ENCODE assay signal across 8 mouse cellular contexts in the genomic region with DNA sequence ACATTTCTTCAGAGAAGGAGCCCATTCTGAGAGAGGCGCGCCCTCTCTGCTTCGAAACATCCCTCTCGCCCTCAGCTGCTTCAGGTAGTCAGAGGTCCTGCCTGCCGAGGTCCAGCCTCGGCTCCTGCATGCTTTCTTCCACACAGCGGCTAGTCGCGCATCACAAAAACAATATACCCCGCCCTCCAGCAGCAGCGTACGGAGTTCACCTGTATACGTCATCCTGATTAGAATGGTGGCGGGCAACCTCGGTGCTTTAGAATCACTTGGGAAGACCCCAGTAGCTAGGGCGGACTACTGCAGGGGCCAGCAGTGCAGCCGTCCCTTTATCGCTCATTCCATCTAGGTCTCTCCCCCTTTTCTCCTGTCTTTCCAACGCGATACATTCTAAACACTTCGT. TPM values are rescaled to one million over a fixed set of nuclear protein-coding genes. Genes with fewer than 3 reads are reported as not detected.
DNase-seq lines count a peak whose midpoint lies in the region; ATAC-seq and TF ChIP-seq lines count a peak whose summit lies in the region.

No protein-coding gene starts in this region.

- WGBS in embryonic facial prominence, embryonic 15.5 days, result 5% methylated on average over 21 of the region's 21 CpGs

- intact Hi-C loops in gastrocnemius, adult 2 months (cut with DNase I), result no loop called here
- intact Hi-C loops in gastrocnemius, postnatal 36 days (cut with DNase I), result no loop called here
- intact Hi-C loops in left cerebral cortex, postnatal 25 days (cut with DNase I), result no loop called here

- peak overlapping the region; percentile 65; the same call in 1 of the 2 replicates for H3K27ac ChIP-seq in gastrocnemius, adult 2 months
- H3K27ac ChIP-seq in ES-Bruce4 (ENCODE audit: insufficient read depth, low read length), result no peak overlapping the region
- peak overlapping the region; percentile 51; the same call in 1 of the 2 replicates for H3K27ac ChIP-seq in embryonic facial prominence, embryonic 15.5 days (replicated peaks)

- no peaks in the 10 kb centered on the region for H3K4me1 ChIP-seq in ES-Bruce4 (ENCODE audit: control insufficient read depth, insufficient read depth, low read length)
- H3K4me1 ChIP-seq in embryonic facial prominence, embryonic 15.5 days, result peaks cover 17% of the 10 kb centered on the region

- peak overlapping the region; percentile 63 for H3K4me3 ChIP-seq in gastrocnemius, adult 2 months
- H3K4me3 ChIP-seq in ES-Bruce4 (ENCODE audit: low read depth, low read length), result peak overlapping the region; percentile 21
- H3K4me3 ChIP-seq in embryonic facial prominence, embryonic 15.5 days (replicated peaks), result peak overlapping the region; percentile 43

- H3K4me2 ChIP-seq in embryonic facial prominence, embryonic 15.5 days (replicated peaks), result peak overlapping the region; percentile 72

- H3K27me3 ChIP-seq in ES-Bruce4 (ENCODE audit: control insufficient read depth, insufficient read depth, low read length, poor library complexity, severe bottlenecking), result no peaks in the 10 kb centered on the region
- H3K27me3 ChIP-seq in embryonic facial prominence, embryonic 15.5 days, result peaks cover 21% of the 10 kb centered on the region; the same call in 1 of the 2 replicates

- no peak for DNase-seq in gastrocnemius, adult 2 months
- no peak for DNase-seq in gastrocnemius, postnatal 36 days
- DNase-seq in left cerebral cortex, postnatal 25 days (ENCODE audit: low spot score in 2 of 2), result peak; percentile 45 to 58
- DNase-seq in neural tube, embryonic 10.5 days (ENCODE audit: extremely low spot score, low spot score), result peak; percentile 55
- DNase-seq in adrenal gland, adult 8-10 months, result no peak
- no peak for DNase-seq in spleen, postnatal 4 days (ENCODE audit: low spot score in 2 of 2)

- H3K36me3 ChIP-seq in ES-Bruce4 (ENCODE audit: control insufficient read depth, insufficient read depth, low read length, poor library complexity, severe bottlenecking), result no peaks in the 10 kb centered on the region
- no peaks in the 10 kb centered on the region for H3K36me3 ChIP-seq in embryonic facial prominence, embryonic 15.5 days

- TF ChIP-seq CTCF in gastrocnemius, adult 2 months (IDR thresholded peaks at IDR 0.05), result no peak
- no peak for TF ChIP-seq CTCF in ES-Bruce4 (IDR thresholded peaks at IDR 0.05; ENCODE audit: low read depth, low read length)

- no peak for TF ChIP-seq EP300 in ES-Bruce4 (IDR thresholded peaks at IDR 0.05; ENCODE audit: insufficient read depth, low read depth, low read length)

- peak; percentile 46; the same call in 1 of the 2 replicates for ATAC-seq in embryonic facial prominence, embryonic 15.5 days (ENCODE audit: insufficient number of reproducible peaks, low FRiP score, low TSS enrichment, low read depth)

- TF ChIP-seq POLR2A in ES-Bruce4 (IDR thresholded peaks at IDR 0.05; ENCODE audit: insufficient read depth, low read length), result no peak

- H3K9me3 ChIP-seq in ES-Bruce4 (replicated peaks; ENCODE audit: control insufficient read depth, insufficient read depth, low read length, poor library complexity, severe bottlenecking), result no peaks in the 10 kb centered on the region
- no peaks in the 10 kb centered on the region for H3K9me3 ChIP-seq in embryonic facial prominence, embryonic 15.5 days (replicated peaks)

- H3K9ac ChIP-seq in ES-Bruce4 (ENCODE audit: low read depth, poor library complexity, severe bottlenecking), result no peak overlapping the region
- H3K9ac ChIP-seq in embryonic facial prominence, embryonic 15.5 days, result peak overlapping the region; percentile 18; the same call in 1 of the 2 replicates

RNA-seq across cellular contexts. Expression of gene Mical3, which starts 1.3 kb away (rescaled TPM):
- total RNA-seq in gastrocnemius, adult 2 months (2021), result 10 to 100 TPM; 53.3 to 71.9 TPM
- 10 to 100 TPM; 49.6 to 54.7 TPM for total RNA-seq in gastrocnemius, postnatal 36 days (2021)
- 43.5 and 49.0 TPM in 2 replicates for polyA plus RNA-seq in ES-Bruce4 (2011; ENCODE audit: insufficient read depth, insufficient read length, low read depth, missing spikeins)
- polyA plus RNA-seq in embryonic facial prominence, embryonic 15.5 days (2015; fragmentation: Nextera tagmentation; extraction: Ambion mirVana), result 11.5 and 14.1 TPM in 2 replicates
- 100 to 1,000 TPM; 110 to 127 TPM for total RNA-seq in left cerebral cortex, postnatal 25 days (2021)
- 10 to 100 TPM; 41.6 to 78.2 (median 55.4) TPM for total RNA-seq in adrenal gland, adult 8-10 months (2022)

RNA-seq across cellular contexts. Expression of gene Pex26, which starts 54.0 kb away (rescaled TPM):
- total RNA-seq in gastrocnemius, adult 2 months (2021), result 1 to 10 TPM; 3.5 to 3.8 TPM
- total RNA-seq in gastrocnemius, postnatal 36 days (2021), result 1 to 10 TPM; 2.2 to 2.9 TPM
- polyA plus RNA-seq in ES-Bruce4 (2011; ENCODE audit: insufficient read depth, insufficient read length, low read depth, missing spikeins), result 9.7 and 10.7 TPM in 2 replicates
- 11.3 and 12.5 TPM in 2 replicates for polyA plus RNA-seq in embryonic facial prominence, embryonic 15.5 days (2015; fragmentation: Nextera tagmentation; extraction: Ambion mirVana)
- 10 to 100 TPM; 13.4 to 15.3 TPM for total RNA-seq in left cerebral cortex, postnatal 25 days (2021)
- 10 to 100 TPM; 12.8 to 16.4 (median 14.8) TPM for total RNA-seq in adrenal gland, adult 8-10 months (2022)

Comparison
In these comparisons a context has a peak if more than half of its experiments do, and no peak if none do; other contexts are left out.
1. DNase-seq: peak in left cerebral cortex, postnatal 25 days (2 of 2) and neural tube, embryonic 10.5 days (single experiment); none in gastrocnemius, adult 2 months (single experiment), gastrocnemius, postnatal 36 days (0 of 2), adrenal gland, adult 8-10 months (single experiment) and spleen, postnatal 4 days (0 of 2).
2. Peak in every context shown above with its lines, with median percentiles within 50 percentile points of each other: H3K4me3 ChIP-seq.